Mouse (Mus musculus) 3134 (cell line): ENCODE measurements at regions not wholly inside any gene's neighbourhood (a gene's known extent, or its start where the extent isn't known, plus 50 kb on each side); places are given as distances from the start of the nearest gene placed in this dataset.

Experiments used
- DNase-seq: peaks from one replicate; pipeline ENCODE4 v3.0.0-alpha.2; 2011; ENCODE audit warnings: low spot score; ENCODE audit not compliant: insufficient read length; ENCODE audit errors: extremely low read depth

DNA sequence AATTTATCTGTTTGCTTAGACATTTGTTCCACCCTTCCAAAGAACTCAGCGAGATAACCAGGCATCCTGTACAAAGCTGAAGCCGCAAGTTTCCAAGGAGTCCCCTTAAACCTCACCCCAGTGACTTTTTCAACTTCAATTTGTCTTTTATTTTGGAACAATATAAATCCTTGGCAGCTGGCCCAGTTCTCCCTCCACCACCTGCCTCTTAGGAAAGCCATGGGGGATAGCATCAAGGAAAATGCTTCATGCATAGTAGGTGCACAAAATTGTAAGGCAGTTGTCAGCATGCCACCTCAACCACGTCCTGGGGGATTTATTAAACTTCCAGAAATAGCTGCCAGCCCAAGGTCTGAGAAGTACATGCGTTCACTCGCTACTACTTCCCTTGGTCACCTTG lies 214.1 kb upstream of the Usp24 start:
- no peak for DNase-seq

DNA sequence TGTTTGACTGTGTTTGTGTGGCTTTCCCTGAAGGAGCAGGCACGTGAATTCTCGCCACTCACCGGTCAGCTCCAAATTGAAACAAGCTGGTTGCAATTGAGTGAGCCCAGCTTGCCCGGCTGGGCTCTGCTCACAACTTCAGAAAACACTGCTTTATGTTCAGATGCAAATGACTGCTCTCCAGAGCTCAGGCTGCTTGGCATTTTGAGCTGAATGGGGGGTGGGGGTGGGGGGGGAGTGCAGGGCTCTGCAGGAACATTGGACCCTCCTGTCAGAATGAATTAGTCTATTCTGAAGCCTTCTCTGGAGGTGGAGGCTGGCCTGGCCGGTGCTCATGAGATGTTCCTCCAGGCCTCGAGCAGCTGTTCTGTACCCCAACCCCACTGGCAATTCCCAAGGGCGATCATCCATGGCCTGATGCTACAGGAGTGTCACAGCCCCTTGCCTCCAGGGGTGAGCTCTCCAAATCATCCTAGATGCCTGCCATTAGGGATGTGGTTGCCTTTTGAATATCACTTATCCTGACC lies 213.5 kb upstream of the Usp24 start:
- DNase-seq: no peak

DNA sequence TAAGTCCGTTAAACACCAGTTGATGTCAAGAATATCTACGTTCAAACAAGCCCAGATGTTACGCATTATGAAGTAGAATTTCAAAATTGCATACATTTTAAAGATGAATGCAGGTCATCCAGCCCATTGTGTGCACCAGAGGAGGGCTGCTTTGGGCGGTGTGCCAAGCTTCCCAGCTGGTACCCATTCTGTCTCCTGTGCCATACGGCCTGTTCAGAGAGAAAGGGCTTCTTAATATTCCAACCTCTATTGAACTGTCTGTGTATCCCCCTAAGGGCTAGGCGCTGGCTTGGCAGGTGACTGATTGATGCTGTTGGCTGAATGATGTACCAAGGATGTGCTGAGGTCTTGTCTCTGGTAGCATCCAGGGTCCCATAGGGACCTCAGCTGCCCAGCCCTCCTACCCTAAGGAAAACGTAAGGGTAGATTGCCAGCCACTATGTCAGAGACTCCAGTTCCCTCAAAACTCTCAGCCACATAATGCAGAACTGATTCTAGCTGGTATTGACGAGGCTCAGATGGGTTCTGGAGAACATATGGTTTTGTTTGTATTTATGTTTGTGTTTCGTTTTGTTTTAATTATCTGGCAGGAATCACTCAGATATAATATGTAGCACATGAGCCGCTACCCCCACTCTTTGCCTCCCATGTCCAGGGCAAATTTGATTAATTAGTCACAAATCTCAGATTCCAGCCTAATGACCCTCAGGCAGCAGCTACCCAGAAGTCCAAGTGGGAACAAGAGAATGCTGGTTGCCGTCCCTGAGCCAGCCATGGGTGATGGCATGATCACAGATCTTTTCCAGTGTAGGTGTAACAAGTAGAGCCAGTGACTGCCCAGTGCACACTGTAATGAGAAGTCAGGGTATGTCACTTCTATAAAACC lies 212.0 kb upstream of the Usp24 start:
- DNase-seq: no peak

DNA sequence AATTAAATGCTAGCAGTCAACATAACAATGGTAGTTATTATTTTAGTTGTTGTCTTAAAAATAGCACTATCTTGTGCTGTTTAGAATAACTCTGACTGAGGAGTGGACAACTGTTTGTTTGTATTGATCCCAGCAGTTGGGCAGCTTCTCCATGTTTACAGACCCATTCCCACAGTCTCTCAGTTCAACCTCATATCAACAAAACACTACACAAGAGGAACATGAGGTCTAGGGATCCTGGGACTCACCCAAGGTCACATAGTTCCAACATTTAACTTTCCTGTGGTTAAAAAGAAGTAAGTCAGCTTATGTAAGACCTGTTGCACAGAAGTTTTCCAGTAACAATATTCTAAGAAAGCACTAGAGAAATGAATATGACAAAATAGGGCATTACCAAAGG lies 203.0 kb upstream of the Usp24 start:
- no peak for DNase-seq

DNA sequence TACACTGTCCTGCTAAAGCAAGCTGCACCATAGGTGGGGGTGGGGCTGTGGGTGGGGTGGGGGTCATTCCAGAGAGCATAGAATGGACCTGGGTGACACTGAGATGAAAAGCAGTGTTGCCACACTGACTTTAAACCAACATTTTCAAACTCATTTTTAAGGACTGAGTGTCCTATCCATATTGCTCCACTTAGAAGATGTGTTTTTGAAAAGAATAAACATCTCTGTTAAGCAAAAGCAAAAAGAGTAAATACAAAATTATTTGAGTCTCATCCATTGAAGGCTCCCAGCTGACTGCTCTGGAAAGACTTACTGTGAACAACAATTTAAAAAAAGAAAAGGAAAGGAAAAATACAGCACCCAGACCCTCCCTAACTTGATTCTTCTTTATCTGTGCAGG lies 202.3 kb upstream of the Usp24 start:
- no peak for DNase-seq

DNA sequence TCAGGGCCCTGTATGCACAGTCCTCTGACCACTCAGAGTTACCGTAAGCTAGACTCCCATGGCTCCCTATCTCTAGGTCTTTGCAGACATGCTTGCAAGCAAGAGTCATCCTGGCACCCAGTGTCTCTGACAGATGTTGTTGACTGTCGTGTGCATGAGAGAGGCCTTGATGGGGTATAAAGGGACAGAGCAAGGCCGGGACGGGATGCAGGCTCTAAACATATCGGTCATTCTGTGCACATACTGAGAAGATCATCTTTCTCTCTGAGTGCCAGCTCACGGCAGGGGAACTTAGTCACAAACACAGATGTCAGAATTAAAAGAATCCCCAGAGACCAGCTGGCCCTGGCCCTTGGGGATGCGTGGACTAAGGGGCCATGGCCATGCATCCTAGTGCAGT lies 199.4 kb upstream of the Usp24 start:
- no peak for DNase-seq

DNA sequence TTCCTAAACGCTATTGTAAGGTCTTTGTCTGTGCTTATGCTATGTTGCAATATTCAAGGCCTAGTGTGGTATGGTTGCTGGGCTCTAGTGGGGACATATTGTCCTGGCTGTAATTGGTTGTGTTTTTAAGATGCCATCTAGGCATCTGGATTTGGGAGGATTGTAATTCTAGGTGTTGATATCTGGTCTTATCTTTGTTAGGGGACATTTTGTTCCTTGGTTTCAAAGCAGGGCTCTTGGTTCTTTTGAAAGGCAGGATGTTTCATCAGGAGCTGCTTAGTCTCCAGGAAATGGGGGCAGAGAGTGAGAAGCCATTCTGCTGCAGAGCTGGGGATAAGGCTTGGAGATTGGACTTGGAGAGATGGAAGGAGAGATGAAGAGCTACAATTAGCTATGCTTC lies 194.7 kb upstream of the Usp24 start:
- no peak for DNase-seq

DNA sequence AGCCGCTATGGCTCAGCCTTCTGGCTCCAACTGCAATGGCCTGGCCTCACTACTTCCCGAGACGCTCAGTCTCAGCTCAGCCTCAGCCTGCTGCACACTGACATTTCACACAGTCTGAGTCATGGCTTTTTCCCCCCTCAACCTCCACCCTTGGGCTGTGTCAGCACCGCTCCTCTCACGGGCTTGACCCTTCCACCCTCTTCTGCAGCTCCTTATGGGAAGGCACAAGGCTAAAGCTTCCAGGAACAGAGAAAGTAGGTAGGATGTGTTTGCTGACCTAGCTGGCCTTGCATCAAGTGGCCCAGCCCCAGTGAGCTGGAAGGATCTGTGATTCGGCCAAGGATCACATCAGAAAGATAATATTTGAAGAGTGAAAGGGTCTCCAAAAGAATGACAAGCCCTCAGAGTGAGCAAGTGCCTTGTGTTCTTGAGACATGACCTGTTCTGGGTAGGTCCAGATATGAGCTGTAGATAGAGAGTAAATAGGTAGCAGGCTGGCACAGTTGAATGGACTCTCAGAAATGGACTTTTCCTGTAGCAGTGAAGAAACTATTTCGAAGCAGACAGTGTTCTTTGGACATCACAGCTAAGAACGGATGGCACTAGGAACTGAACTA lies 192.9 kb upstream of the Usp24 start:
- peak; percentile 6 for DNase-seq

DNA sequence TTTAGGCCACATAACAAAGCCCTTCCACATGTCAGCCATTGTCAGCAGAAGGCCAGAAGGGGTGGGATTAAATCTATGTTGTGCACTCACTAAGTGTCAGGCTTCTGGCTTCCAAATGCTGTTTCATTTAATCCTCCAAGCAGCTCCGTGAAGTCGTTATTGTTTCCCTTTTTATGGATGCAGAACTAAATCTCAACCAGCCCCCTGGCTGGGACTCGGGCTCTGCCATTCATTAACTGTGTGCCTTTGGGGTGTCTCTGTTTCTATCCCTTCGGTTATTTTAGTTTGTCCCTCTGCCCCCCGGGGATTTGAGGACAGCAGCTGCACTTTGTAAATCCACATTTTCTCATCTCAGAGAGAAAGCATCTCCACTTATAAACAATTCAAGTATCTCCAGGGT lies 188.8 kb upstream of the Usp24 start:
- no peak for DNase-seq

DNA sequence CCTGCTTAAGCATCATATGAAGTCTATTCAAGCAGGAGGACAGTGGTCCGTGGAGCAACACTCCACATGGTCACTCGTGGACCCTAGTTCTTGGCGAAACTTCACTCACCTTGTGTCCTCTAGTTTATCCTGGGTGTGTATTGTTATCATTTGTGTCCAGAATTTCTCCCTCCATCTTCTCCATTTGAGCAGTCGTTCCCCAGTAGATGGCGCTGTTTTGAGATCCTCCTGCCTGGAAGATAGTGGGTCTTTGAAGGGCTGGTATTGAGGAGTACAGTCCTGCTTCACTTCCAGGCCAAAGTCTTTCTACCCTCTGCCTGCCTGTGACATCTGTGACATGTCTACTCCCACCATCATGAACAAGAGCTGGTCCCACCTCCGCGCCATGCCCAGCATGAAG lies 188.4 kb upstream of the Usp24 start:
- no peak for DNase-seq

DNA sequence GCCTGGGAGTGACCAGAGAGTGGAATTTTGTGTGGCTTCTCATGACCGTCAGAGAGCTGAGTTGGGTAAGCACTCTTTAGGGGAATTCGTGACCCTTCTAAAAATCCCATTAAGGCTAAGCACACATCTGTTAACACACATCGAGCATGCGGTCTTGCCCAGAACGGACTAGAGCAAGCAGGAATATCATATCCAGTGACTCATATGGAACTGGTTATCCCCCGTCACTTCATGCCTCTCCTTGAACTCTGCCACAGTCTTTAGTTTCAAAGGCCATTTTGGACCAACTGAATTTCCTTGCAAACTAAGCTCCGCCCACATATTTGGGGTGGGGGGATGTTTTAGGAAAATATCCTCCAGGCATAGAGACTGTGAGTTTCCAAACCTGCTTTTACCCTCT lies 186.7 kb upstream of the Usp24 start:
- DNase-seq: no peak

DNA sequence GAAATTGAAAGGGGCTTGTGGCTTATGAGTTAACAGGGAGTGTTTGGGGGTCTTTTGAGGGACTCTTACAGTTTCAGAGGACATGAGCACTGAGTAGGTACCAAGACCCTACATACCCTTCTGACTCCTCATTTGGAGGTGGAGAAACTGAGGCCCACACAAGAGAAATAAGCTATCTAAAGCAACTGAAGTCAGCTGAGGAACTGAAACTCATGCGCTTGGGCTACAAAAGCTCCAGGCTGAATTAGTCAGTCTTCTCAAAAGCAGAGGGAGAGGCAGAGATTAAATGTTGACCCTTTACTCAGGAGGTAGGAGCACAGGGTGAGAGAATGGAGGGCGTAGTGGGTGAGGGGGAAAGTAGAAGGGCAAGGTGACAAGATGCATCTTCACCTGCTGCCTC lies 186.2 kb upstream of the Usp24 start:
- no peak for DNase-seq

DNA sequence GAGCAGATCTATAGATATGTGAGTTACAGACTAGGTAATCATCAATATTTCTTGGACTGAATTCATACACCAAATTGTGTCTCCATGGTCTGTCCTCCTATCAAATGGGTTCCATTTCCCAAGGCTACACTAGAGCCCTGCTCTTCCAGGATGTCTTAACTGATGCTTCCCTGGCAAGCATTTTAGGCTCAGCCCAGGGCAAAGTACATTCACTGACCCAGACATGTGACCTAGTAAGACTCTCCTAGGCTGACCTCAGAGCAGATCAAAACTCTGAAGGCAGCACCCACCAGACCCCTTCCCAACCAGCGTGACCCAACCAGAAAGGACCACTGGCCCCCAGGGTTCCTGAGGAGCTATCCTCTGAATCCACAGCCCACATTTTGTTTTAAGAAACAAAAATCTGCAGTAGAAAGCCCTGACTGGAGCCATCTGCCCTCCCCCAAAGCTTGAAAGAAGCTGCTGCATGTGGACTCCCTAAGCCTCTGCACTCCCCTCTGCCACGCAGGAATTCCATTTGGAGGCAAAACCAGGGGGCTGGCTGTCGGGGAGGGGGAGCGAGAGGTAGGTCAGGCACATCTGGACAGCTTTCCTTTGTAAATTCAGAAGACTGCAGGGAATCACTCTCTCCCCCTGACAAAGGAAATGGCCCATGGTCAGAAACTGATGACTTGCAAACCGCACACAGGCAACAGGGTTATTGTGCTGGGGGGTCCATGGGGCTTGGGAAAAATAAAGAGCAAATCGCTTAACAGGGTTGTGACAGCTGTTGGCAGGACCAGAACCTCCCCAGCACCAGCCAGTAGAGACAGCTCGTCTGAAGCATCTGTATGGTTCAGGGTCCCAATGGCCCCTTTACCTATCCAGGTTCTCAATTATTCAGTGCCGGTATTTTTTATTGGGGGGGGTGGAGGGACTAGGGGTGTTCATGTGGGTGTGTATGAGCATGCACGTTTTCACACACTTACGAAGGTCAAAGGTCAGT lies 182.0 kb upstream of the Usp24 start:
- no peak for DNase-seq

DNA sequence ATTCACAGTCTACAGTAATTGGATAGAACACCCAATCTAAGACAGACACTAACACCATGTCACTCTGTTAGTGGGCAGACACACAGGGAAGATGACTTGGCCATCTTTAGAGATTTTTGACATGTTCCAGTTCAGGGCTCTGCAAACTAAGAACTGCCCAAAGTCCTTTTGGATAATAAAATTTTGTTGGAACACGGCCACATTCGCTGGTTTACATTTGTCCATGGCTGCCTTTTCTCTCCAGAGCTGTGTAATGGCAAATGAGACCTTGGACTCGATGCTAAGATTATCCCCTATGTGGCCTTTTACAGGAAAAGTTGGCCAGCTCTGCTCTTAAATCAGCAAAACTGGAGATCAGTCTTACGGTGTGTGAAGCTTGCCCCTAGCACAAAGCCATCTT lies 173.3 kb upstream of the Usp24 start:
- DNase-seq: no peak

DNA sequence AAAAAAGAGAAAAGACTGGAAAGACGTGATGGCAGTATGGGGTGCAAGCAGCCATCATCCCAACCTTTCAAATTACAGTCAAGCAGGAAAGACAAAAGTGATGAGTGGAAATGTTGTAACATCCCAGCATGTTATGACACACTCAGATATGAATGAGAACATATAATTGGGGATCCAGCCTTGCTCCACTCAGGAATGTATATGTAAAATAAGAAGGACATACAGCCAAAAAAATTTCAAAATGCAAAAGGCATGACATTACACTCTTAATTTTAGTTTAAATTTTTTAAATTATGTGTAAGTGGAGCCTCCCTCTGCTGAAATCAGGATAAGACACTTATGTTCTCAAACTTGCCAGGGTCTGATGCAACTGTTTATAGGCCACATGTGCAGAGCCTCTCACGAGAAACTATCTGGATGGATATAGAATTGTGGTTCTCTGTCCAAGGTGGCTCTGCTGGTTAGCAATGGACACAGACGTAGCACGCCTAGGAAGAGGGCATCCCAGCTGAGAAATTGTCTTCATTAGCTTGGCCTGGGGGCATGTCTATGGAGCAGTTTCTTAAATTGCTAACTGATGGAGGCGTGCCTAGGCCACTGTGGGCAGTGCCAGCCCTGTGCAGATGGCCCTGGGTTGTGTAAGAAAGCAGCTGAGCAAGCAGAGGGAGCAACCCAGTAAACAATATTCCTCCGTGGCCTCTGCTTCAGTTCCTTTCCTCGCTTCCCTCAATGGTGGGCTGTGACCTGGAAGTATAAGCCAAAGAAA lies 171.5 kb upstream of the Usp24 start:
- DNase-seq: no peak

DNA sequence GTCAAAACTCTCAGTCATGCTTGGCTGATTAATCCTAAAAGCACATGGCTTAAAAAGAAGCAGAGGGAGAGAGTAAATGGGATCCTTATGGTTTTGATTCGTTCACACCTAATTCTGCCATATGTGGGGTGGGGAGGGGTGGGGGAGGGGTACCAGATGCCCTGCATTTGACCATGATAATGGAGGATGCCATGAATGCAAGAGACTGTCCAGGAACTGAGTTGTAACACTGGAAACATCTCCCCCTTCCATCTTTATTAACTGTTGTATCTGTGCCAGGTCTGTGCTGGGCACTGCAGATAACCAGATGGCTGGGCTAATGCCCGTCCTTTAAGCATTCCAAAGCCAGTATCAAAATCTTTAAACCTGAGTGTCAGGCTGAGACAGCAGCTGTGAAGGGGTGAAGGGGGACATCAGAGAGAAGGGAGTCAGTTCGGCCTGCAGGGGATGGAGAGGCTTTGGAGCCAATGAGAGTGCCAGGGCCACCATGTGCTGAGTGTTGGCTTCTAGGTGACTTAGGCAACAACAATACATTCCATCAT lies 169.0 kb upstream of the Usp24 start:
- no peak for DNase-seq

DNA sequence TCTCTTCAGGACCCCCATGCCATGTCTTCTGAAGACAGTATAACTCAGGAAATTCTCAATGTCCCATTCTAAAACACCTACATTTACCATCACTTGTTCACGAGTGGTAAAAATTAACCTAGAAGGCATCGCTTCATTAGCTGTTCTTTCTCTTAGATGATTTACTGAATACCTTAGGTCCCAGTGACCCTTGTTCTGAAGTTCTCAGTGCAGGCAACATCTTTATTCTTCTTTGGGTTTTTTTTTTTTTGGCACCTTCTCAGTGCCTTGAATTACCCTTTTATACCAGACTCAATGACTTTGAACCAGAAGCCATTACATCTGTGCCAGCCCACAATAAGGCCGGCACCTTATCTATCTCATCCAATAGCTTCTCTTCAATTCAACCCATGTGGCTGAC lies 167.1 kb upstream of the Usp24 start:
- DNase-seq: no peak

DNA sequence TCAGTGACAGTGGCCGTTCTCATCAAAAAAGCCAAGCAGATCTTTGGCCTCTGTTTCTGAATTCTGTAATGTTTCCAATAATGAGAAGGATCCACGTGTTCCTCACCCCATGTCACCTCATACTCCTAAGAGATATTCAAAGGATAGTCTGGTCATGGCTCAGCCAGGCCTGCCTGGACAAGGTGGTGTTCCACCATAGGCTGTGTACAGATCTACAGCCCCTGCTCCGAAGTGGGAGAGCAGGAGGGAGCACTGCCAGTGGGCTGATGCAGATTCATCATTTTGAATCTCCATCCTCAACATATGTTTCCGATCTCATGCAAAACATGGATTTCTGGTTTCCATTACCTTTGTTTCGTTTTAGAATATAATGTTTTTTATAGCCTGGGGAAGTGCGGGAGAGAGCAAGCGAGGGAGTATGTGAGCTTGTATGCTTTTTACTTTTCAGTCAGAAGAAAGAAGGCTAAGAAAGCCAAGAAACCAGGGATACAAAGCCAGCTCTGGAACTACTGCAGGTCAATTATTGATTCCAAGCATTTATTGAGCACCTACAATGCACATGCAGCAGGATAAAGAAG lies 166.5 kb upstream of the Usp24 start:
- DNase-seq: no peak

DNA sequence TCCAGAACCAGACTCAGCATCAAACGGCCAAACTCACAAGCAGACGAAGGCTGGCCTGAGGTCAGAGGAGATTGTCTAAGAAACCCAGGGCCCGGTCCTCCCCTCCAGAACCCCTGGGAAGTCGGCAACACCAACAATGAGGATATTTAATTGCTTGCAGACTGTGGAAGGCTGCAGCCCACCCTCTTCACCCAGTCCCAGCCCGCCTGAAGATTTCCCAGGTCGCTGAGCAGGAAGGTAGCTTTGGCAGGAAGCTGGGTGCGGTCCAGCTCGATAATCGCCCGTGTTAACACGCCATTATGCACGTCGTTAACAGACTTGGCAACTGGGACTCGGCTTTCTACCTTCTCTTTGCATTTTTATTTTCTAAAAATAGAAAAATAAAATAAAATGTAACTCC lies 165.2 kb upstream of the Usp24 start:
- DNase-seq: no peak
